Mouse (Mus musculus) forebrain, embryonic 13.5 days (tissue): ENCODE data around the gene Asic2. TPM values are rescaled to one million over a fixed set of nuclear protein-coding genes. Genes with fewer than 3 reads are reported as not detected.

Source experiments
- ATAC-seq: fragments of 200-750 bp; cut with Nextera tagmentation; 2 replicates; pipeline ENCODE4 v1.8.0; 2017
- H3K27ac ChIP-seq: fragments of 300-500 bp; sonication (generic); 2 replicates; pipeline ENCODE4 v1.5.1; 2015; ENCODE audit warnings: inconsistent platforms, mild to moderate bottlenecking, moderate library complexity
- H3K27me3 ChIP-seq: fragments of 300-500 bp; sonication (generic); 2 replicates; pipeline ENCODE4 v1.6.1; 2015; ENCODE audit warnings: mild to moderate bottlenecking, inconsistent platforms
- H3K36me3 ChIP-seq: fragments of 300-500 bp; sonication (generic); 2 replicates; pipeline ENCODE4 v1.6.1; 2015; ENCODE audit warnings: mild to moderate bottlenecking, inconsistent platforms; ENCODE audit not compliant: poor library complexity, severe bottlenecking
- H3K4me1 ChIP-seq: fragments of 300-500 bp; sonication (generic); 2 replicates; pipeline ENCODE4 v1.6.1; 2015; ENCODE audit warnings: inconsistent platforms
- H3K4me2 ChIP-seq: fragments of 300-500 bp; sonication (generic); 2 replicates; pipeline ENCODE4 v1.6.1; 2015; ENCODE audit warnings: inconsistent platforms, mild to moderate bottlenecking, moderate library complexity
- H3K4me3 ChIP-seq: fragments of 300-500 bp; sonication (generic); 2 replicates; pipeline ENCODE4 v1.5.1; 2015; ENCODE audit warnings: mild to moderate bottlenecking, inconsistent platforms
- H3K9ac ChIP-seq: fragments of 300-500 bp; sonication (generic); 2 replicates; pipeline ENCODE4 v1.6.1; 2015; ENCODE audit warnings: mild to moderate bottlenecking, inconsistent platforms
- H3K9me3 ChIP-seq: fragments of 300-500 bp; sonication (generic); replicated peaks from 2 replicates; pipeline ENCODE4 v1.6.1; 2016; ENCODE audit warnings: inconsistent platforms
- WGBS: fragments of 180-500 bp; shearing (Covaris S2); methylation state at CpG from one replicate; pipeline ENCODE4 v1.1.7; 2015; 5-methylcytosine and 5-hydroxymethylcytosine counted together
- polyA plus RNA-seq: library from polyadenylated mRNA; unstranded; fragments of >200 nt; fragmentation: Nextera tagmentation; extraction: Ambion mirVana; gene quantifications from 2 replicates; pipeline ENCODE4 v1.2.1, GENCODE M21; 2015

Gene Asic2
- polyA plus RNA-seq, 1 experiment from 2014 or later, result 2.3 TPM

DNA sequence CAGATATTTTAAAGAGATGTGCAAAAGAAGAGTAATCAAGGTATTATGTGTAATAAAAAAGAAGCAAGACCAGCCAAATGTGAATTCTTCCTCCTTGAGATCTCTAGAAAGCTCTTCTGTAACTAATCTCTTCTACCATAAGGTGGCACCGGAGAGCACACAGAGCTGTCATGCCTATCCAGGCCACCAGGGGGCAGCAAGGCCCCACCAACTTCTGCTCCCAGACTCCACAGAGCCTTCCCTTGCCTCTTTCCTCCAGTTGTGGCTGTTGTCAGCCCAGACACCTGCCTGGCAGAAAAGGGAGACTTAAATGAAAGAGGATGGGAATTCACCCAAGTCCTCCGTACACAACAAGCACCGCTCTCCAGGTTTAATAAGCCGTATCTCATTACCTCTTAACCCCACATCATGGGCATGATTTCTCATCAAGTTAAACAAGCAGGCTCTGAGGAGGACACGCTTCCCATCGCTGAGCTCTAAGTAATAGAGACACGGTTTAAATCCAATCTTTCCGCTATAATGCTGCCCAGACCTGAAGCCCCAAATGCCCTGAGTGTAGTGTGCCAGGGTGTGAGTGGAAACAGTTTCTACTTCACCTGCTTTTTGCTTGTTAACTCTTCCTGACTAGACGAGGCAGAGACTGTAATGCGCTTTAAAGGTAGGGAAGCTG, 28.1 kb upstream of the Asic2 start:
- no peaks in the 10 kb centered on the region for H3K4me1 ChIP-seq
- H3K4me2 ChIP-seq, result no peak overlapping the region
- no peak overlapping the region for H3K27ac ChIP-seq
- H3K4me3 ChIP-seq, result no peak overlapping the region
- 69% methylated on average over 10 of the region's 10 CpGs for WGBS
- H3K9ac ChIP-seq, result no peak overlapping the region
- H3K9me3 ChIP-seq, result no peaks in the 10 kb centered on the region
- ATAC-seq, result 0 out of 2 replicates have a peak, but pooled peaks have one; percentile 36
- H3K27me3 ChIP-seq, result no peaks in the 10 kb centered on the region
- no peaks in the 10 kb centered on the region for H3K36me3 ChIP-seq

DNA sequence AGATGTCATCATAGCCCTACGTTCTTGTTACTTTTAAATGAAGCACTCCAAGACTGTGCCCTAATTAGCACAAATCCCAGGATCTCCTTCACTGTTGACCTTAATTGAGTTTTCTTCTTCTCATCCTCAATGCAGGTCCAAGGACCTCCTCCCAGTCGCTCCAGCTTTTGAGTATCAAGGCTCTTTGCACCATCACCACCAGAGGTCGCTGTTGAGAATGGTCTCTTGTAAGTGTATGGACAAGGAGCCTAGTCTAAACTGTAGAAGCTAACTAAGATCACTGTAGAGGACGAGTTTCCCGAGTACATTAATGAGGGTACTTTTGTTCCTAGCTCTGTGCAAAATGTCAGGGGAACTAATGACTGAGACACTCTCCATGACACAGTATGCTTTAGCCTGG, 14.9 kb upstream of the Asic2 start:
- no peak overlapping the region for H3K4me2 ChIP-seq
- no peaks in the 10 kb centered on the region for H3K36me3 ChIP-seq
- H3K9me3 ChIP-seq, result no peaks in the 10 kb centered on the region
- H3K4me1 ChIP-seq, result peaks cover 17% of the 10 kb centered on the region
- 0 out of 2 replicates have a peak, but pooled peaks cover 3% of the 10 kb centered on the region for H3K27me3 ChIP-seq
- no peak overlapping the region for H3K4me3 ChIP-seq
- no peak overlapping the region for H3K9ac ChIP-seq
- ATAC-seq, result no peak
- no peak overlapping the region for H3K27ac ChIP-seq
- 35% methylated on average over 5 of the region's 5 CpGs for WGBS

DNA sequence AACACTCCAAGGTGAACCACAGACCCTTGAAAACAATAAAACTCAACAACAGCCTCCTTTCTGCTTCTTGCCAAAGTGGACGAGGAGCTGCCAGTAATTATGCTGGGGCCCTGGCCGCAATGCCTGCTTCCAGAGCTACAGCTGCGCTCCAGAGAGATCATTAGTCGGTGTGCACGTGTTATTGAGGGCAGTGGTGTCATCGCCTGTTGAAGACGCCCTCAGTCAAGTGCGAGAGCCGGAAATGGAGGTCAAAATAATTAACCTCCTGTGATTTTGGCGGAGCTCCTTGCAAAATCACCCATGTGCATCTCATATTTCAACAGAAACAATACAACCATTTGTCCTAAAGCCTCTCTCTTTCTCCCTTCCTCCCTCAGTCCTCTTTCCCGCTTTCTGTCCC, 13.9 kb upstream of the Asic2 start:
- Histone ChIP-seq H3K4me2 (no peak overlapping the region), H3K36me3 (no peaks in the 10 kb centered on the region), H3K9ac (no peak overlapping the region), H3K4me3 (no peak overlapping the region), H3K27me3 (0 out of 2 replicates have a peak, but pooled peaks cover 3% of the 10 kb centered on the region), H3K9me3 (no peaks in the 10 kb centered on the region), H3K27ac (no peak overlapping the region), H3K4me1 (peaks cover 13% of the 10 kb centered on the region)
- 34% methylated on average over 11 of the region's 11 CpGs for WGBS
- no peak for ATAC-seq

DNA sequence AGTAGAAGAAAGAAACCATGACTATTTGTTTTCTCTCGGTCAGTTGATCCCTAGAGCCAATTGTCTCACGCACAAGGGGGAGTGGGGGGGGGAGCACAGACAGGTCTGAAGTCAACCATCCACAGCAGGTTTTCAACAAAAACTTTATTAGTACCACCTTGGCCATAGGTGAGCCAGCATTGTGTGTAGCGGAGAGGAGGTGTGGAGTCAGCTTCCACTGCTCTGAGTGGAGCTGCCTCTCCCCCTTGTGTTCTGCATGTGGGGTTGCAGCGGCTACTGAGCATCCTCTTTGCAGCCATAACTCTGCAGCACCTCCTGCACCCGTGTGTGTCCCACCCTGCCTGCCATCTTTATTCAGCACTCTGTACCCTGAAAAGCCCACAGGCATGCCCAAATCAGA, 6.3 kb upstream of the Asic2 start:
- no peak overlapping the region for H3K9ac ChIP-seq
- 0 out of 2 replicates have a peak, but pooled peaks have one; percentile 36 for ATAC-seq
- H3K4me2 ChIP-seq, result no peak overlapping the region
- H3K9me3 ChIP-seq, result no peaks in the 10 kb centered on the region
- H3K4me3 ChIP-seq, result no peak overlapping the region
- no peak overlapping the region for H3K27ac ChIP-seq
- no peaks in the 10 kb centered on the region for H3K36me3 ChIP-seq
- 20% methylated on average over 5 of the region's 5 CpGs for WGBS
- peaks cover 3% of the 10 kb centered on the region; the same call in 1 of the 2 replicates for H3K4me1 ChIP-seq
- H3K27me3 ChIP-seq, result peaks cover 6% of the 10 kb centered on the region; the same call in 1 of the 2 replicates

GRCm38 (mm10) chr11:81973699-81974098, 5.4 kb upstream of the Asic2 start:
- 68% methylated on average over 5 of the region's 5 CpGs for WGBS
- Histone ChIP-seq H3K4me3 (no peak overlapping the region), H3K36me3 (no peaks in the 10 kb centered on the region), H3K27me3 (peaks cover 11% of the 10 kb centered on the region; the same call in 1 of the 2 replicates), H3K27ac (no peak overlapping the region), H3K4me2 (no peak overlapping the region), H3K9ac (no peak overlapping the region), H3K4me1 (peaks cover 12% of the 10 kb centered on the region), H3K9me3 (no peaks in the 10 kb centered on the region)
- no peak for ATAC-seq

- no peak overlapping the region for H3K4me2 ChIP-seq
- WGBS, result 48% methylated on average over 3 of the region's 3 CpGs
- peaks cover 21% of the 10 kb centered on the region for H3K4me1 ChIP-seq
- peaks cover 22% of the 10 kb centered on the region for H3K27me3 ChIP-seq
- ATAC-seq, result no peak
- no peaks in the 10 kb centered on the region for H3K9me3 ChIP-seq
- no peaks in the 10 kb centered on the region for H3K36me3 ChIP-seq
- H3K4me3 ChIP-seq, result no peak overlapping the region
- no peak overlapping the region for H3K9ac ChIP-seq
- H3K27ac ChIP-seq, result no peak overlapping the region
Measured at GRCm38 (mm10) chr11:81972044-81972443, 3.8 kb upstream of the Asic2 start.

DNA sequence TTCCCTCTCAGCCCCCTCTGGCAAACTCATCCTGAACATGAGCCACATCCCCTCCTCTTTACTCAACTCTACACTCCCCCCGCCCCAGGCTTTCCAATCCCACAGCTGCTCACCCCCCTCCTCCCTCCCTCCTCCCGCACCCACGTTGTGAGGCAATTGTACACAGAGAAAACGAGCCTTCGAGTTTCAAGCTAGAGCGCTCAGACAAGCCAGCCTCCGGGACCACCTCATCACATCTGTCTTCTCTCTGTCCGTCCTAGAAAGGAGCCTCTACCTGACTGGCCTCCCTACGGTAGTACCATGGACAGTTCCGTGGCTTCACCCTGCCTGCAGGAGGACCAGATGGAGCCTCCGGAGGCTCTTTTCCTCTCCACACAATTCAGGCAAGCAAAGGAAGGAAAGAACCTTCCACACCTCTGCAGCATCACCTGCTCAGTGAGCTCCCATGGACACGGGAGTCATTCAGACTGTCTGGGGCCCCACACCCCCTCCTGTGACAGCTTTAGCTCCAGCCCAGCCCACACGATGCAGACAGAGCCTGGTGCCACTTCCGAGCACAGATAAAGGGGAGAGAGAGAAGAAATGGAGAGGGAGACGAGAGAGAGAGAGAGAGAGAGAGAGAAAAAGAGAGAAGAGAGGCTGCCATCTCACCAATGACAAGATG, 1.5 kb downstream of the Asic2 start:
- Histone ChIP-seq H3K27me3 (peaks cover 27% of the 10 kb centered on the region), H3K4me3 (0 out of 2 replicates have a peak overlapping the region, but pooled peaks have one; percentile 9), H3K9me3 (no peaks in the 10 kb centered on the region), H3K27ac (no peak overlapping the region), H3K36me3 (no peaks in the 10 kb centered on the region), H3K4me2 (peak overlapping the region; percentile 81), H3K9ac (0 out of 2 replicates have a peak overlapping the region, but pooled peaks have one; percentile 8), H3K4me1 (peaks cover 45% of the 10 kb centered on the region)
- 9% methylated on average over 15 of the region's 15 CpGs for WGBS
- ATAC-seq, result peak; percentile 75

DNA sequence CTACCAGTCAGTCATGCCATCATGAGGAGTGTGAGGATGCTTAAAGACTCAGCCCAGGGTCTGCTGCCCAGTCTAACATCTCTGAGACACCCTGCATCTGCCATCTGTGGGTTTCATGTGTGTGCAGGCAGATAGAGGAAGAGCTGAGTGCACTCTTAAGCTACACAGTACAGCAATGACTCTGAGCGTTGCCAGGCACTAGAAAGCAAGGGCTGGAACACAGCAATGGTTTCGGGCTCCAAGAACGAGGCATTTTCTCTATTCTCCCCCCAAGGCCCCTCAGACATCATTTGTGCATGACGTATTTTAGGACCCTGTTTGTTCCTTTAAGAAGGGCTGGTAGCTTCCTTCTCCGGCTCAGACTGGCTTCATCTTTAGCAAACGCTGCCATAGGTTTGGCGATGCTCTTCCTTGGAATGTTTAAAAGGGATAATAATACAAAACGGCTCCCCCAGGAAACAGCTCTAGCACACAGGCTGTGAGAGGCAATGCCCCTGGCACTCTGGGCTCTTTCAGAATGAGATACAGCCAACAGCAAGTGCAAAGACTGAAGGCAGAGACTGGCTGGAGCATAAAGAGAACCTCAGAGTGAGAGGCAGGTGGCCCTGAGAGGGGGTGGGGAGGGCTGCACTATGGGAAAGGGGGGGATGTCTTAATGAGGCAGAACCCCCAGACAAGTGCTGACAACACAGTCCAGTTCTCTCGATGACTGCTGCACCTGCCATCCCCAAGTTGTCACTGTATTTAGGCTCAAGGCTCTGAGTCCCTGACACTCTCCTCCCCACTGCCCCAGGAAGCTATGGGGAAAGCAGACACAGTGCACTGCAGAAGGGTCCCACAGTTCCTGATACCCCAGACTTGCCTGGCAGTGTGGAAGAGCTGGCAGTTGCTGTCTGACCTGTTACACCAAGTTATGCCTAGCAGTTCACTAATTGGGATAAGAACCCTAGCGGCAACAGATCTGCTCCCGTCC, 2.3 kb downstream of the Asic2 start:
- Histone ChIP-seq H3K4me3 (0 out of 2 replicates have a peak overlapping the region, but pooled peaks have one; percentile 9), H3K9me3 (no peaks in the 10 kb centered on the region), H3K27me3 (peaks cover 27% of the 10 kb centered on the region), H3K4me2 (peak overlapping the region; percentile 81), H3K27ac (peak overlapping the region; percentile 14; the same call in 1 of the 2 replicates), H3K36me3 (no peaks in the 10 kb centered on the region), H3K4me1 (peaks cover 45% of the 10 kb centered on the region), H3K9ac (no peak overlapping the region; the same call in 1 of the 2 replicates)
- ATAC-seq, result peak; percentile 65
- WGBS, result 46% methylated on average over 11 of the region's 11 CpGs

DNA sequence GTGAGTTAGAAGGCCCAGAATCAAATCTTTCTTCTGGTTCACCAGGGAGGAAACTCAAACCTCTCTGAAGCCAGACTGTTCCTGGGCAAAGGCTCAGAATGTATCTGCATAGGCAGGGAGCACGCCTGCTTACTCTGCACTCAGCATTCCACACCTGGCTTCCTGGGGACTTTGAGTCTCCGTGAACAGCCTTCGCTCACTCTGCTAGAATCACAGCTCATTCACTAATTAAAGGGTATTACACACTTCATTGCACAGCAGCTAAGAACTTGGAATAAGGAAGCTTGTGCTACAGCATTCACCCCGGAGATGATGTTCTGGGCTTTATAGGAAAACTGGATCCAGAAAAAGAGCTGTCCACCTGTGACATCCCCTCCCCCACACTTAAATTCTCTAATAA, 3.7 kb downstream of the Asic2 start:
- no peaks in the 10 kb centered on the region for H3K9me3 ChIP-seq
- no peak for ATAC-seq
- H3K4me2 ChIP-seq, result no peak overlapping the region
- no peak overlapping the region for H3K27ac ChIP-seq
- H3K4me1 ChIP-seq, result peaks cover 45% of the 10 kb centered on the region
- peaks cover 21% of the 10 kb centered on the region for H3K27me3 ChIP-seq
- no peak overlapping the region for H3K9ac ChIP-seq
- H3K36me3 ChIP-seq, result no peaks in the 10 kb centered on the region
- no peak overlapping the region for H3K4me3 ChIP-seq
- 13% methylated on average over 4 of the region's 4 CpGs for WGBS

GRCm38 (mm10) chr11:81954398-81954797, 13.9 kb downstream of the Asic2 start:
- 64% methylated on average over 4 of the region's 4 CpGs for whole genome bisulfite sequencing
- no peaks in the 10 kb centered on the region for H3K9me3 ChIP-seq
- no peak overlapping the region for H3K4me2 ChIP-seq
- H3K4me1 ChIP-seq, result no peaks in the 10 kb centered on the region
- no peaks in the 10 kb centered on the region for H3K36me3 ChIP-seq
- ATAC-seq, result no peak
- no peak overlapping the region for H3K4me3 ChIP-seq
- H3K27ac ChIP-seq, result no peak overlapping the region
- no peaks in the 10 kb centered on the region for H3K27me3 ChIP-seq
- no peak overlapping the region for H3K9ac ChIP-seq

DNA sequence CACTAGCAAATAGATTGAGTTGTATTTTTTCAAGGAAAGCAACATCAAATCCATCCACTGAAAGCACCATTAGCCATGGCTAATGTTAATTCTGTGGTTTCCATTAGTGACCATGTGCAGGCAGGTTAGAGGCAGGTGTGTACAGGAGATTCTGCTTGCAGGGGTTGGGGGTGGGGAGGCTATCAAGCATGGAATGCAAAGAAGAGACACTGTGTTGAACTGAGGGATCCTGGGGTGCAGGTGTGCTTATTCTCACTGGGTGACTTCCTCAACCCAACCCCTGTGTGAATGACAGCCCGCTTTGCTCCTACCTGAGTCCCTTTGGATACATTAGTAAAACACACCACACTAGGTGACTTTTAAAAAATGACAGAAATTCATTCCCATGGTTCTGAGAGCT, 20.2 kb downstream of the Asic2 start:
- 83% methylated on average over 1 of the region's 1 CpGs for WGBS
- no peak overlapping the region for H3K4me2 ChIP-seq

More for the DNA sequence above, 20.2 kb downstream of the Asic2 start:
- H3K4me1 ChIP-seq, result no peaks in the 10 kb centered on the region
- no peak overlapping the region for H3K4me3 ChIP-seq
- no peaks in the 10 kb centered on the region for H3K36me3 ChIP-seq
- H3K9ac ChIP-seq, result no peak overlapping the region
- ATAC-seq, result no peak
- H3K27ac ChIP-seq, result no peak overlapping the region
- H3K9me3 ChIP-seq, result no peaks in the 10 kb centered on the region; the same call in 1 of the 2 replicates
- no peaks in the 10 kb centered on the region for H3K27me3 ChIP-seq
